Mouse (Mus musculus) urinary bladder, postnatal 25 days (tissue): ENCODE results near the gene Exoc2.

ENCODE experiments used
- DNase-seq: peaks from one replicate; pipeline ENCODE4 v3.0.0; 2022; ENCODE audit warnings: low spot score

Gene Exoc2

DNA sequence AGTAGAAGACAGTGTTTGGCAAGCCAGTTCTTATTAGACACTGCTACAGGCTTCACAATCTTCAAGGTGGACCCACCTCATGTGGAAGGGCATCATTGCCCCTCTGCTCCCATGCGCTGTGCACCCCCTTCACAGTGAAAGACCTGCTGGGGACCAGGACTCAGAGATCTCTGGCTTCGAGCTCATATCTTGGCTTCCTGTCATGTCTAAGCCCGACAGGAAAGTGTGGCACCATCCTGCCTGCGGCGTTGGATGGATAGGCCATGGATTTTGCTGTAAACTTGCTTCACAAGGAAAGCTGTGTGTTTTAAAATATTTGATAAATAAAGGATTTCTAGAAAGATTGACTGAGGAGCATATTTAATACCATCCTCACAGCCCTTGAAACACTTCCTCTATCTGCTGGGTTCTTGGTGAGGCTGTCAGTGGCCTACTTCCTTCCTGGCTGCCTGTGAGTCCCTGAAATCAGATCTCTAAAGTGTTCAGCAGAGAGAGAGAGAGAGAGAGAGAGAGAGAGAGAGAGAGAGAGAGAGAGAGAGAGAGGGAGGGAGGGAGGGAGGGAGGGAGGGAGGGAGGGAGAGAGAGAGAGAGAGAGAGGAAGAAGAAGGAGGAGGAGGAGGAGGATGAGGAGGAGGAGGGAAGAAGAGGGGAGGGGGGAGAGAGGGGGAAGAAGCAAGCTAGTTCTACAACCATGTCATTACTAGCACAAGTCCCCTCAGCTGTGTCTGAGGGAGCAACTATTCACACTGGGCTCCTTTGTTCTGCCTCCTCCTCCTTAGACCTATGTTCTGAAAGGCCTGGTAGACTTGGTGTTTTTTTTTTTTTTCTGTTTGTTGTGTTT is 207.0 kb downstream of the Exoc2 start:
- no peak for DNase-seq

DNA sequence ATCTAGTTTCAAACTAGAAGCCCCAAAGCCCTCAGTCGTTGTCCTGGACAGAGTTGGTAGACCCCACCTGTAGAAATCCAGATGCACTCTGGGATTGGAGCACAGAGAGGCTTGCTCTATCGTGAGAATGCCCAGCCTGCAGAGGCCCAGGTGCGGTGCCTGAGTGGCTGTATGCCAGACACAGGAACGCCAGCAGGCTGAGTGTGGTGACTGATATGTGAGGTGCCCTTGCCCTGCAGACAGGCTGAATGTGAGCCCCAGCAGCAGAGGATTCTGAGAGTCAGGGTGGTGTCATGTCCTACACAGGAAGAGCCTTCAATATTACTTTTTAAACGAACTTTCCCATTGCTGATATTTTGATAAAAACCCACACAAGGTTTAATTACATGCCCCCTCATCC is 208.0 kb downstream of the Exoc2 start:
- DNase-seq: no peak

DNA sequence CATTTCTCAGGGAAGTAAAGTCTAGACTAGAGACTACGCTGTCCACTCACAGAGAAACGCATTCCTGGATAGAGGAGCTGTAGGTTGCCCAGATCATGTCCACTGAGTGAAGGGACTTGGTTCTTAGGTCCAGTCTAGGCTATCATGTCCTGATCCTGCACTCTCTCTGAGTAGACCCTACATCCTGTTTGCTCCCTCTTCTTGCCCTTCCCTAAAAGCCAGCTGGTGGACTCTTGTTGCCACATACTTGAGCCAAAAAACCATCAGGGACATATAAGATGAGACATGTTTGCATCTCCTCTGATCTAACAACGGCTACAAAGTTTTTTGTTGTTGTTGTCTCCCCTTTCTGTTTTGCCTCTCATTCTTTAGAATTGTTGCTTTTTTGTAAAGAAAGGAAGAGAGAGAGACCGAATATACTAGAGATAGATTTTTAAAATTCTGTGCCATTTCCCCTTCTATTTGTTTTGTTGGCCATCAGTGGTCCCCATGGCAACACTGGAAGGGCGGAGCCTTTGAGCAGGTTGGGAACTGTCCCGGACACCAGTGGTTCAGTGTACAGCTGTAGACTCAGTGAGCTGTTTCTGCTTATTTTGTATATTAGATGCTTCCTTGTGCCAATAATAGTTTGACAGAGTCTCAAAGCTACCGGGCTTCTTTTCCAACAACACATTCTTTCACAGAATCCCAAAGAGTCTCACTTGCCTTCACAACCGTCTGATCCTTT is 209.7 kb downstream of the Exoc2 start:
- no peak for DNase-seq
